Mouse (Mus musculus) left cerebral cortex, postnatal 10 days (tissue): ENCODE data around the gene Ina. TPM values are rescaled to one million over a fixed set of nuclear protein-coding genes. Genes with fewer than 3 reads are reported as not detected.

ENCODE experiments used
- DNase-seq, 2 experiments: peaks; one replicate each; pipeline ENCODE4 v3.0.0; 2021 to 2022; ENCODE audit warnings: low spot score in 2 of 2, mixed read lengths in 1 of 2; ENCODE audit errors: extremely low spot score in 1 of 2
- intact Hi-C: fragments of 180-260 bp; cut with DNase I; formaldehyde crosslinking; loops from one replicate; pipeline ENCODE4 v1.15.1; 2025
- total RNA-seq, 2 experiments: library from RNA; stranded (reverse); gene quantifications; 2 replicates each; pipeline ENCODE4 v1.2.3; 2021

Ina gene
- total RNA-seq, 2 experiments from 2014 or later, result 180 to 190 TPM

- intact Hi-C loops, result loop anchor here (5.0 kb wide), 1 partner anchor 164 kb away; no protein-coding TSS in a partner anchor
Observed at GRCm38 (mm10) chr19:47040720-47041473, 26.4 kb downstream of the Ina start.

GRCm38 (mm10) chr19:47043608-47044007, 29.1 kb downstream of the Ina start:
- DNase-seq, result no peak
- intact Hi-C loops, result loop anchor here (5.0 kb wide), 1 partner anchor 166 kb away; no protein-coding TSS in a partner anchor

More at GRCm38 (mm10) chr19:47040720-47041473, 26.4 kb downstream of the Ina start:
- no peak for DNase-seq

DNA sequence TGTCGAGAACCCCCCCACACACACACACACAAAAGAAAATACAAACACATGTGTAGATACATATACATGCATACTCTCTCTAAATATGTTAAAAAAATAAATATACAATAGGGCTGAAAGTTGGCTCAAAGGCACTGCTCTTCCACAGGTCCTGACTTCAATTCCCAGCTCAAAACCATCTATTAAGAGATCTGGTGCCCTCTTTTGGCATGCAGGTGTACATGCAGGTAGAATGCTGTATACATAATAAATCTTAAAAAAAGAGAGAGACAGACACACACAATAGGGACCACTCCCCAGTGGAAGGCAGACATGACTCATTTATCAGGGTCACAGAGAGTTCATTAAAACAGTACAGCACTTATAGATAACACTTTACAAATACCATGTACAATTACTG, 31.8 kb downstream of the Ina start:
- intact Hi-C loops, result no loop called here

GRCm38 (mm10) chr19:47047236-47047833, 32.8 kb downstream of the Ina start:
- intact Hi-C loops, result no loop called here

More for the DNA sequence above, 31.8 kb downstream of the Ina start:
- DNase-seq, result no peak

GRCm38 (mm10) chr19:47049061-47049460, 34.6 kb downstream of the Ina start:
- intact Hi-C loops, result no loop called here
- DNase-seq, result no peak

More at GRCm38 (mm10) chr19:47047236-47047833, 32.8 kb downstream of the Ina start:
- DNase-seq, result no peak

GRCm38 (mm10) chr19:47049840-47050239, 35.3 kb downstream of the Ina start:
- DNase-seq, result no peak
- intact Hi-C loops, result no loop called here

DNA sequence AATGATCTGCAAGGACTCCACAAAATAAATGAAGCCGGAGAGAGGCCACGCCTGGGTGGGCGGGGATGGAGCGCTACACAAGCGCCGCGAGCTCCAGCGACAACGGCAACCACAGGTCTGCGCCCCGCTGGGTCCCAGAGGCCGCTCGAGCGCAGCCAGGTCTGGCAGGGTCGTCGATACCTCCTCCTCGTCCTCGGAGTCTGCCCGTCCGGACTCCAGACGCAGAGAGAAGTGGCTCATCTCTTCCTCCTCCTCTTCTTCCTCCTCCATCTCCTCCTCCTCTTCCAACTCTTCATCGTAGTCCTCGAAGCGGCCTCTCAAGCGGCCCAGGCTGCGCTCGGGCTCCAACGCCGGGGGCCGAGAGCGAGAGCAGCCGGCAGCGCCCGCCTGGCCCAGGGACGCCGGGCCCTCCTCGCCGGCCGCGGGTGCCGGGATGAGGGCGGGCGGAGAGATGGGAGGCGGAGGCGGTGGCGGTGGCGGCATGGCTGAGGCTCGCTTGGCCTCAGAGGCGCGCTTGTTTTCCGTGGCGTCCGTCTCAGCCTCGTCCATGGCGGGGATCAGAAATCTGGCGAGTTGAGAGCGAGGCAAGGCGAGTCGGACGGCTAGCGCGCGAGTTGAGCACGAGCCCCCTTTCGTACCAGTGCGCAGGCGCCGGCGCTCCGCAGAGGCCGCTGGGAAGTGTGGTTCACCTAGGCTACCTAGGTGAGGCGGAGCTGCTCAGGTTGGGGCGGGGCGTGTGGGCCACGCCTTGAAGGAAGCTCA, 36.0 kb downstream of the Ina start, which contains the start of gene Pcgf6:
Gene Pcgf6, minus strand, starts transcription at position 636 of the 762 bp plus-strand sequence.
- peak; percentile 62 to 83 for DNase-seq
- intact Hi-C loops, result no loop called here

- DNase-seq, result no peak
- intact Hi-C loops, result no loop called here
Observed at GRCm38 (mm10) chr19:47052927-47053326, 38.4 kb downstream of the Ina start.

- intact Hi-C loops, result no loop called here
- no peak for DNase-seq
Observed at GRCm38 (mm10) chr19:47053471-47053870, 39.0 kb downstream of the Ina start.

DNA sequence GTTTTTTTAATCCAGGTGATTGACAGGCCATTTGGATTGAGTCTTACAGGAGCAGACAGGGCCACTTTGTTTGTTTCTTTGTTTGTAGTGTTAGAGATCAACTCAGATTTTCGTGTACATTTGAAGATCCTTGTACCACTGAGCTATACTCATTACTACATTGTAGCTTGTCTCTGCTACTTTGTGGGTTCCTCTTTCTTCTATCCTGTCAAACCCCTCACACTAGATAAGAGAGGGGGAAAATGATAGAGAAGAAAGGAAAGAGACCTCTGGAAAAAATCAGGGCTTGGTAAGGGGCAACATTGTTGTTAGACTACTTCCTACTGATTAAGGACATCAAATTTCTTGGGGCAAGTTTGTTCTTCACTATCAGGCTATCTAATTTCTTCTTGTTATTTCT, 43.2 kb downstream of the Ina start:
- intact Hi-C loops, result no loop called here

DNA sequence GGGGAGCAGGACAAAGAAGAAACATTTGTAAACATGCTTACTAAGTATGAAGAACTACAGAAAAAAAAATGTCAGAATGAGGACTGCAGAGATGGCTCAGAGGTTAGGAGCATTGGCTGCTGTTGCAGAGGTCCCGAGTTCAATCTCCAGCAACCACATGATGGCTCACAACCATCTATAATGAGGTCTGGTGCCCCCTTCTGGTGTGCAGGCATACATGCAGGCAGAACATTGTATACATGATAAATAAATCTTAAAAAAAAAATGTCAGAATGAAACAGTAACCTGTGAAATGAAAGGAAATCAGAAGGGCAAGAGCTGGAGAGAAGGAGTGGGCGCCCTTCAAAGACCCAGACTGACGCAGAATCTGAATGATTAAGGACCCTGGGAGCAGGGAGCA, 51.4 kb downstream of the Ina start:
- intact Hi-C loops, result no loop called here

More for the DNA sequence above, 43.2 kb downstream of the Ina start:
- DNase-seq, result no peak

DNA sequence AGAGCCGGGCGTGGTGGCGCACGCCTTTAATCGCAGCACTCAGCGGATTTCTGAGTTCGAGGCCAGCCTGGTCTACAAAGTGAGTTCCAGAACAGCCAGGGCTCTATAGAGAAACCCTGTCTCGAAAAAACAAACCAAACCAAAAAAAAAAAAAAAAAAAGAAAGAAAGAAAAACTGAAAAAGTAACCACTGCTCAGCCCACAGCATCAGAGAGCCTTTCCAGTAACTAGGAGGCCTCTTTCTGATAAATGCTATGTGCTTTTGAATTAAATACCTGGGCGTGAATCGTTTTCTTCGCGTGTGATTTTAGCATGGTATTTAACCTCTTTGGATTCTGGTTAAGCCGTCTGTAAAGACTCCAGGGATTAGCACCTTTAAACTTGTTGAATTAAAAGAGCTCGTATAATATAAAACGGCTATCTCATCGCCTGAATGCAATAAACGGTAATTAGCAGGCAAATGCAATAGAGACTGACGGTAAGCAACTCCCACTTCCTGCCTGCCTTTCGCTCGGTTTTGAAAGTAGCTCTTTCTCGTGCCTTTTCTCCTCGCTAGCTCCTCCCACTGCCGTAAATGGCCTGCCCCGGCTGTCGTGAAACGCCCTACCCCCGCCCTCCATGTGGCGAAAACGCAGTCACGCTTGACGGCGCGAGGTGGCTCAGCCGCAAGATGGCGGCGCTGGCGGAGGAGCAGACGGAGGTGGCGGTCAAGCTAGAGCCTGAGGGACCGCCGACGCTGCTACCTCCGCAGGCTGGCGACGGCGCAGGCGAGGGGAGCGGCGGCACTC, 52.8 kb downstream of the Ina start, which contains the start of gene Taf5:
Gene Taf5, plus strand, starts transcription at position 651 of the 787 bp plus-strand sequence.
- intact Hi-C loops, result no loop called here
- DNase-seq, result peak; percentile 96 to 98

More for the DNA sequence above, 51.4 kb downstream of the Ina start:
- DNase-seq, result no peak

- intact Hi-C loops, result no loop called here
- DNase-seq, result peak; percentile 84 to 92
Observed at GRCm38 (mm10) chr19:47067924-47068611, 53.6 kb downstream of the Ina start.

Other genes with a start within 250 kb of the Ina start
- gene Nt5c2, start 455 bp downstream of the Ina start, total RNA-seq, result 10 to 100 TPM; 76.4 to 87.4 TPM
- 10 to 100 TPM; 15.7 to 18.0 TPM for gene Pcgf6, start 36.2 kb downstream of the Ina start, total RNA-seq
- 1 to 10 TPM; 5.1 to 6.0 TPM for gene Taf5, start 53.0 kb downstream of the Ina start, total RNA-seq
- 100 to 1,000 TPM; 816 to 827 TPM for gene Usmg5, start 75.9 kb downstream of the Ina start, total RNA-seq
- gene Pdcd11, start 76.1 kb downstream of the Ina start, total RNA-seq, result 10 to 100 TPM; 14.2 to 14.8 TPM
- 1 to 10 TPM; 3.0 to 4.3 TPM for gene Calhm2, start 123.6 kb downstream of the Ina start, total RNA-seq
- not detected for gene Calhm1, start 129.6 kb downstream of the Ina start, total RNA-seq
- not detected for gene Calhm3, start 143.1 kb downstream of the Ina start, total RNA-seq
- 100 to 1,000 TPM; 107 to 111 TPM for gene Neurl1a, start 164.1 kb downstream of the Ina start, total RNA-seq